Mouse (Mus musculus): Measurements from ENCODE around the gene Mettl26. TPM values are rescaled to one million over a fixed set of nuclear protein-coding genes. Genes with fewer than 3 reads are reported as not detected.
"Not testable (repeated sequence)": the region's sequence is repeated elsewhere in the genome, so short reads cannot be mapped to it uniquely, and the experiment has no call there.

Gene Mettl26
- polyA plus RNA-seq, 1 experiment from 2014 or later, result 65.5 TPM

DNA sequence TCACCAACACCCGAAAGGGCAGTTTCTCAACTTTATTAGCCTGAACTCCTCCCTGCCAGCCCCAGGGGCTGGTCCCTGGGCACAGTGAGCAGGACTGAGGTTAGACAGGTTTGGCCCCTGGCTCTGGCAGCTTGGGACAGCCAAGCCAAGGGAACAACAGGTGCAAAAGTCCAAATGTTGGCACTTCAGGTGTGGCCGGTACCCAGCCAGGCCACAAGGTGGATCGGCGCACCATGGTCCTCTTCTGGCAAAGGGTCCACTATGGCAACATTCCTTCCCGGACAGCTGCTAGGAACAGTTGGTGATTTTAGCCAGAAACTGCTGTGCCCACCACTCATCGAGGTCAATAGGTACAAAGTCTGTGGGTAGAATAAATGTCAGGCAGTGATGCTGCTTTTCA lies 11.2 kb upstream of the Mettl26 start:
- no peaks in the 10 kb centered on the region for H3K9me3 ChIP-seq
- no peak overlapping the region for H3K27ac ChIP-seq (replicated peaks)
- no peak overlapping the region for H3K4me2 ChIP-seq
- H3K36me3 ChIP-seq, result no peaks in the 10 kb centered on the region
- no peak overlapping the region for H3K9ac ChIP-seq
- no peaks in the 10 kb centered on the region for H3K27me3 ChIP-seq
- H3K4me1 ChIP-seq (replicated peaks), result peaks cover 28% of the 10 kb centered on the region
- no peak for ATAC-seq (ENCODE audit: low read depth)
- H3K4me3 ChIP-seq, result no peak overlapping the region
- 92% methylated on average over 6 of the region's 6 CpGs for WGBS

DNA sequence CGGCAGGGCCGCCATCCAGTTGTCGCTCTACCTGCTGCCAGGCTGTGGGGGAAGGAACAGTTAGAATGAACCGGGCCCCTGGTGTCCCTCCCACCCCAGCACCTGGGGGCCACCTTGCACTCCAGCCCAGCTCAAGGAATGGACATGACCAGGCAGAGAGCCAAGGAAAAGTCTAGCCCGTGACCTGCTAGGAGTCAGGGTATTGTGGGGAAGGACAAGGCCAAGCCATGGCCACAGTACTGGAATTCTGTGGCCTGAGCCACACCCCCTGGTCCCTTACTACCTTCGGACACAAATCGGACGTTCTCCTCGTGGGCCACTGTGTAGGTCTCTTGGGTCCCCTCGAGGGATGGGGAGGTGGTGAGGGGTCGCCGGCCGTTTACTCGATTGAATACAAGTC lies 10.6 kb upstream of the Mettl26 start:
- WGBS, result 92% methylated on average over 14 of the region's 14 CpGs
- Histone ChIP-seq H3K27ac (replicated peaks) (no peak overlapping the region), H3K4me2 (no peak overlapping the region), H3K4me3 (no peak overlapping the region), H3K9ac (no peak overlapping the region), H3K9me3 (no peaks in the 10 kb centered on the region), H3K36me3 (no peaks in the 10 kb centered on the region), H3K4me1 (replicated peaks) (peaks cover 33% of the 10 kb centered on the region), H3K27me3 (no peaks in the 10 kb centered on the region)
- ATAC-seq (ENCODE audit: low read depth), result no peak

DNA sequence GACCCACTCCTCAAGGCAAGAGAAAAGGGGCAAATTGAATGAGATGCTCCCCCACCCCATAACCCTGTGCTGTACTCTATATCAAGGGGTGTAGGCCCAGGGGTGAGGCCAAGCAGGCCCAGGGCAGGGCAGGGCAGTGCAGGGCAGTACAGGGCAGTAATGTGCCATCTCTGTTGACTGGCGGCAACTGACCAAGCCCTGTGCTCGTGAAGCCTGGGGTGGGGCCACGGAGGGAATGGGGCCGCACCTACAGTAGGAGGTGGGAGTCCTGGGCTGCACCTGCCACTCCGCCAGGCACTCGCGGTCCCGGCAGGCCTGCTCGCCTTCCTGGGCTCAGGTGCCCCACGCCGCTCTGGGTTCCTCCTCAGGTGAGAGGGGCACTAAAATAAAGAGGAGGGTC lies 9.6 kb upstream of the Mettl26 start:
- Histone ChIP-seq H3K4me2 (no peak overlapping the region), H3K4me1 (replicated peaks) (peaks cover 30% of the 10 kb centered on the region), H3K27me3 (no peaks in the 10 kb centered on the region), H3K9me3 (no peaks in the 10 kb centered on the region), H3K4me3 (no peak overlapping the region), H3K27ac (replicated peaks) (no peak overlapping the region), H3K9ac (no peak overlapping the region), H3K36me3 (no peaks in the 10 kb centered on the region)
- 91% methylated on average over 11 of the region's 11 CpGs for WGBS
- no peak for ATAC-seq (ENCODE audit: low read depth)

DNA sequence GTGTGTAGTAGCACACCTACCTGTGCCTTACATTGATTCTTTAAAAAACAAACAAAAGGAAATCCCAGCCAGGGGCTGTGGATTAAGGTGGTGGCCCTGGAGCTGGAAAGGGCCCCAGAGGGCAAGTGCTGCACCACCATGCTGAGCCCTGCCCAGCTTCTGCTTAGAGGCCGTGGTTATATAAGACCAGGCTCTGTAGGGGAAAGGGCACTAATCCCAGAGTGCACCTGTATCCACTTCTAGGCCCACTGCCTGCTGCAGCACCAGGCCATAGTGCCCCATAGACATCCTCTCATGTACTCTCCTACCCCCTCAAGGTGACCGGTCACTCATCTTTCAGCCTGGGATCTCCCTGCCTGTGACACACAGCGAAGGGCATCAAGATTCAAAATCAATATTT lies 8.7 kb upstream of the Mettl26 start:
- Histone ChIP-seq H3K4me3 (0 out of 2 replicates have a peak overlapping the region, but pooled peaks have one; percentile 0), H3K36me3 (no peaks in the 10 kb centered on the region), H3K9ac (no peak overlapping the region), H3K4me1 (replicated peaks) (peaks cover 22% of the 10 kb centered on the region), H3K9me3 (no peaks in the 10 kb centered on the region), H3K4me2 (no peak overlapping the region), H3K27me3 (no peaks in the 10 kb centered on the region), H3K27ac (replicated peaks) (no peak overlapping the region)
- 97% methylated on average over 3 of the region's 3 CpGs for WGBS
- no peak for ATAC-seq (ENCODE audit: low read depth)

DNA sequence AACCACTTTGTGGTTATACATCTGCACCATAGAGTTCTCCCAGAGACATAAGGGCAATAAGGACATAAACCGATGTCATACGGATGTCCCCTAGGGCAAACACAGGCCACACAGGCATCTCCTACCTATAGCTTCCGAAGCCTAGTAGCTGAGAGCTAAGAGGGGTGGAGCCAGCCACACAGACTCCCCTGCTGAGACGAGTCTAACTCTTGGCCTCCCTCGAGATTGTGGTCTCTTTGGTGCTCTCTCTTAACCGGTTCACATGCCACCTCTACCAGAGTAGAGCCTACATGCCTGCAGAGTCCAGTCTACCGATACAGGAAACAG lies 7.4 kb upstream of the Mettl26 start:
- ATAC-seq (ENCODE audit: low read depth), result no peak
- peaks cover 14% of the 10 kb centered on the region for H3K4me1 ChIP-seq (replicated peaks)
- H3K4me2 ChIP-seq, result peak overlapping the region; percentile 98
- no peaks in the 10 kb centered on the region for H3K27me3 ChIP-seq
- H3K9ac ChIP-seq, result peak overlapping the region; percentile 80
- no peaks in the 10 kb centered on the region for H3K9me3 ChIP-seq
- no peaks in the 10 kb centered on the region for H3K36me3 ChIP-seq
- WGBS, result 8% methylated on average over 7 of the region's 7 CpGs
- H3K27ac ChIP-seq (replicated peaks), result no peak overlapping the region
- H3K4me3 ChIP-seq, result peak overlapping the region; percentile 76

DNA sequence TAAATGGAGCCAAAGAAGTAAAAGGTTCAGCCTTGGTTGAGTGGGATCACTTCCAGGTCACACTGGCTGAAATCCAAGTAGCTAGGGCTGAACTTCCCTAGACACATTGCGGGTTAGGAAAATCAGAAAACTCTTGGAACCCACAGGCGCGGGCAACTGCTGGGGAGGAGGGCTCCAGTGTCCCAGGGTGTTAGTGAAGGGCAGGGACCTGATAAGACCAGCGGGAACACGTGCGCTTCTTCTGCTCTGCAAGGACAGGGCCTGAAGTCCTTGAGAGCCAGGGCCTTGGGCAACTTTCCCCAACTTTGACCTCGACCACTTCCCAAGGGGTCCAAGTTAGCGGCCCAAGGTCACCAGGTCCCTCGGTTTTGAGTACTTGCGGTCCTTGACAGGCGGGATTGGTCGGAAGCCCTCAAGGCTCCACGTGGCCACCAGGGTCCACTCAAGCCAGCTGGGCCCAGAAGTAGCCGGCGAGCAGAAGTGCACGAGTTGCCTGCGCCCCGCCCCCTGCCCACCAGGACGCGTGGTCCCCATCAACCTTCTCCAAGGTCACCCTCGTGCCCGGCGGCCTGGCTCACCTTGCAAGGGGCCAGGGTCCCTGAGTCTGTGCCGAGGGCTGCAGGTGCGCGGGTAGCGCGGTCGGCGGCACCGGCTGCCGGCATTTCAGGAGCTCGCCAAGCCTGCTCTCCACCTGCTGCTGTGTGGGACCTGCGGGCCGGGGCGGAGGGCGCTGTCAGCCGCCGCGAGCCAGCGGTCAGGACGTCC lies 6.9 kb upstream of the Mettl26 start:
- H3K4me2 ChIP-seq, result peak overlapping the region; percentile 98
- 2% methylated on average over 40 of the region's 42 CpGs for WGBS
- peak overlapping the region; percentile 80 for H3K9ac ChIP-seq
- no peaks in the 10 kb centered on the region for H3K9me3 ChIP-seq
- H3K27ac ChIP-seq (replicated peaks), result 0 out of 2 replicates have a peak overlapping the region, but pooled peaks have one; percentile 34
- H3K4me1 ChIP-seq (replicated peaks), result peaks cover 14% of the 10 kb centered on the region
- peak; percentile 57 for ATAC-seq (ENCODE audit: low read depth)
- H3K36me3 ChIP-seq, result no peaks in the 10 kb centered on the region
- peak overlapping the region; percentile 76 for H3K4me3 ChIP-seq
- no peaks in the 10 kb centered on the region for H3K27me3 ChIP-seq

DNA sequence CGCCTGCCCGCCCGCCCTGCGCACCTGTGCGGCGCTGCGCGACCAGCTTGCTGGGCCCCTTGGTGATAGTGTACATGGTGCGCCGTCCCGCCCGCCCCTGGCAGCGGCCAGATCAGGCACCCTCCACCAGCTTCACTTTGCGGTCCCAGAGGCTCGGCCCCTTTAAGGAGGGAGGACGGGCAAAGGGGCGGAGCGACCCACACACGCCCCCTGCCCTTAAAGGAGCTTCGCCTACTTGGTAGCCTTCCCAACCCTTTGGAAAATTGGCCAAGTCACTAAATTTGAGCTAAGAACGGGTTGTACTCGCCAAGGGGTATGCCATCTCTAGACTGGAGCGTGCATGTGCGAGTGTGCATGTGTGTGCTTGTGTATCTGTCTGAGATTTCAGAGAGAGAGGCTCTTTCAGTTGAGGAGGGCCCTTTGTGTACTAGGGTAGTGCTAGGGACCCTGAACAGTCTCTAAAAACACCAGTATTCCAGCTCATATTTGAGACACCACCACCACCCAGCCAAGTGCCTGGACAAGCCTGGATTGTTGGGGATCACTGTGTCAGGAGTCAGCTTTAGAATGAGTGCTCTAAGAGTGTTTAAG lies 6.2 kb upstream of the Mettl26 start, which contains the start of gene Mcrip2:
Gene Mcrip2 (minus strand): TSS at position 164 of the 591 bp plus-strand sequence.
- H3K36me3 ChIP-seq, result no peaks in the 10 kb centered on the region
- peak within 1 kb of the TSS; percentile 98 for H3K4me2 ChIP-seq
- no peaks in the 10 kb centered on the region for H3K27me3 ChIP-seq
- ATAC-seq (ENCODE audit: low read depth), result peak; percentile 88
- peak within 1 kb of the TSS; percentile 80 for H3K9ac ChIP-seq
- no peaks in the 10 kb centered on the region for H3K9me3 ChIP-seq
- H3K27ac ChIP-seq (replicated peaks), result peak within 1 kb of the TSS; percentile 59
- H3K4me1 ChIP-seq (replicated peaks), result peaks cover 15% of the 10 kb centered on the region
- H3K4me3 ChIP-seq, result peak within 1 kb of the TSS; percentile 76
- WGBS, result under 1% methylated on average over 24 of the region's 24 CpGs

DNA sequence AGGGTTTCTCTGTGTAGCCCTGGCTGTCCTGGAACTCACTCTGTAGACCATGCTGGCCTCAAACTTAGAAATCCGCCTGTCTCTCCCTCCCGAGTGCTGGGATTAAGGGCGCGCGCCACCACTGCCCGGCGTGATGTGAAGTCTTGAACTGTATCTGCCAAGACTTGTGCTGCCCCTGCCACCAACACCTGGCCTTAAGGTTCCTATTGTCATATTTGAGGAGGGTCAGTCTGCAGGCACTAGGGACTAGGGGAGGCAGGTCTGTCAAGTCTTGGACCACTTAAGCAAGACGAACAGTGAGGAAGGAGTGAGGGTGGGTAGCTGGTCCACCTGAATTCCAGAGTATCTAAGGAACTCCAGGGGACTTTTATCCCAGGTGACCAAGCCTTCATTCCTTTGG lies 5.4 kb upstream of the Mettl26 start:
- Histone ChIP-seq H3K27me3 (no peaks in the 10 kb centered on the region), H3K4me1 (replicated peaks) (peaks cover 22% of the 10 kb centered on the region), H3K4me3 (no peak overlapping the region), H3K4me2 (no peak overlapping the region), H3K9ac (no peak overlapping the region), H3K27ac (replicated peaks) (no peak overlapping the region), H3K36me3 (no peaks in the 10 kb centered on the region), H3K9me3 (no peaks in the 10 kb centered on the region)
- WGBS, result 87% methylated on average over 8 of the region's 8 CpGs
- no peak for ATAC-seq (ENCODE audit: low read depth)

DNA sequence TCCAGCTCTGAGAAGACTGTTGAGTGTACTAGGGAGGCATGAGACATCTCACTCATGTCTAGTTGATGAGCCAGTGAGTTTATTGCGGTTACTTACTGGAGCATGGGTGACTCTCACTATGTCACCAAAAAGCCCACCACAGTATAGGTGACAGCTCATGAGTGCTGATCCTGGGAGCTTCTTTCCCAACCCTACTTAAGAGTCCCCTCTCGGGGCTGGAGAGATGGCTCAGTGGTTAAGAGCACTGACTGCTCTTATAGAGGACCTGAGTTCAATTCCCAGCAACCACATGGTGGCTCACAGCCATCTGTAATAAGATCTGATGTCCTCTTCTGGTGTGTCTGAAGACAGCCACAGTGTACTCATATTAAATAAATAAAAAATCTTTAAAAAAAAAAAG lies 4.9 kb upstream of the Mettl26 start:
- Histone ChIP-seq H3K4me3 (no peak overlapping the region), H3K27me3 (no peaks in the 10 kb centered on the region), H3K36me3 (no peaks in the 10 kb centered on the region), H3K9me3 (no peaks in the 10 kb centered on the region), H3K4me2 (no peak overlapping the region), H3K4me1 (replicated peaks) (peaks cover 22% of the 10 kb centered on the region), H3K9ac (no peak overlapping the region), H3K27ac (replicated peaks) (no peak overlapping the region)
- ATAC-seq (ENCODE audit: low read depth), result no peak
- 88% methylated on average over 2 of the region's 2 CpGs for WGBS

DNA sequence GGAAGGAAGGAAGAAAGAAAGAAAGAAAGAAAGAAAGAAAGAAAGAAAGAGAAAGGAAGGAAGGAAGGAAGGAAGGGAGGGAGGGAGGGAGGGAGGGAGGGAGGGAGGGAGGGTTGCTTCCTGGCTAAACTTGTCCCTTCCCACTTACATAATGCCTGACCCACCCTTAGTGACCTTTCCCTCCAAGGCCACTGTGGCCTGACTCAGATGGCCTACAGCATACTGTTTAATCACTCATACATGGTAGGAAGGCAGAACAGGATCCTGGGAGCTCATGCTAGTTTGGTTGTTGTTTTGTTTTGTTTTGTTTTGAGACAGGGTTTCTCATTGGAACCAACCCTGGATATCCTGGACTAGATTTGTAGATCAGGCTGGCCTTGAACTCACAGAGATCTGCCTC lies 3.3 kb upstream of the Mettl26 start:
- H3K4me3 ChIP-seq; H3K36me3 ChIP-seq; H3K4me2 ChIP-seq; H3K9me3 ChIP-seq; H3K27ac ChIP-seq (replicated peaks); ATAC-seq (ENCODE audit: low read depth); H3K27me3 ChIP-seq; H3K9ac ChIP-seq: not testable (repeated sequence)
- peaks cover 31% of the 10 kb centered on the region for H3K4me1 ChIP-seq (replicated peaks)

DNA sequence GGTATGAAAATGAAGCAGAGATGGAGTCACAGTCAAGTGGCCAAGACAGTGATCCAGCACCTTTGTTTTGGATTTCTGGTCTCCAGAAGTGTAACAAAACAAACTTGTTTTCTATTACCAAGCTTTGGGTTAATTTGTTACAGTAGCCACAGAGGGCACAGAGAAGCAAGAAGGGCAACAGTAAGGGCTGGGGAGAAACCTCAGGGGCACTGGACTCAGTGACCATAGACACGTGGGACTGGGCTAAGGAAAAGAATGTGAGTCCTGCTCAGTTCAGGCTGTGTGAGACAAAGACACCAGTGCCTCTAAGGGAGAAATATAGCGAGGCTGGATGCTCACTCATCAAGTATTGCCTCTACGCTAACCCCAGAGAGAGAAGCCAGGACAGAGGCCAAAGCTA lies 2.2 kb upstream of the Mettl26 start:
- Histone ChIP-seq H3K27ac (replicated peaks) (no peak overlapping the region), H3K9me3 (no peaks in the 10 kb centered on the region), H3K27me3 (no peaks in the 10 kb centered on the region), H3K4me3 (no peak overlapping the region), H3K4me1 (replicated peaks) (peaks cover 34% of the 10 kb centered on the region), H3K4me2 (no peak overlapping the region), H3K36me3 (peaks cover under 1% of the 10 kb centered on the region), H3K9ac (no peak overlapping the region)
- WGBS, result 76% methylated on average over 3 of the region's 3 CpGs
- ATAC-seq (ENCODE audit: low read depth), result no peak

DNA sequence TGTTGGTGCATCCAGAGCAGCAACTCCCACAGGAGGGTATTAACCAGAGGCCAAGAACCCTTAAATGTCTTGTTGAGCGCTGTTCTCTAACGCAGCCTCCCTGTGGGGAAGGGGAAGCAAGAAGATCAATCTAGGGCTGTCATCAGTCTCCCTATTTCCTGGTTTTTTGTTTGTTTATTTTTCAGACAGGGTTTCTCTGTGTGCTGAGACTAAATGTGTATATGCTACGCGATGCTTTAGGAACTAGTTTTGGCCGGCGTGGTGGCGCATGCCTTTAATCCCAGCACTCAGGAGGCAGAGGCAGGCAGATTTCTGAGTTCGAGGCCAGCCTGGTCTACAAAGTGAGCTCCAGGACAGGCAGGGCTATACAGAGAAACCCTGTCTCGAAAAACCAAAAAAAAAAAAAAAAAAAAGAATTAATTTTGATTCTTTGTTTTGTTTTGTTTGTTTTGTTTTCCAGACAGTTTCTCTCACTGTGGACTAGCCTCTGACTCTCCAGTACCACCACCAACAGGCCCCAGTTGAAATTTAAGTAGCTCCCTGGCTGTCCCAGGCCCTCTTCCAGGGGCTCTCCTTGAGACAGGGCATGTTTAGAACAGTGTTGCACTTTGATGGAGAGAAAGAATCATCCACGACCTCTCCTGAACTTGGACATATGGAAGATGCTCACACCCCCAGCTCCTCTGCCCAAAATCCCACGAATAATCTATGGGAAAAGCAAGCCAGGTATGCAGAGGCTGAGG lies 1.3 kb upstream of the Mettl26 start:
- Histone ChIP-seq H3K9me3 (no peaks in the 10 kb centered on the region), H3K27ac (replicated peaks) (peak overlapping the region; percentile 92), H3K4me2 (peak overlapping the region; percentile 94), H3K27me3 (no peaks in the 10 kb centered on the region), H3K4me1 (replicated peaks) (peaks cover 28% of the 10 kb centered on the region), H3K9ac (peak overlapping the region; percentile 92), H3K36me3 (peaks cover 10% of the 10 kb centered on the region), H3K4me3 (peak overlapping the region; percentile 79)
- WGBS, result 78% methylated on average over 11 of the region's 11 CpGs
- ATAC-seq (ENCODE audit: low read depth), result no peak
